Mouse (Mus musculus): ENCODE measurements at regions not wholly inside any gene's neighbourhood (a gene's known extent, or its start where the extent isn't known, plus 50 kb on each side); places are given as distances from the start of the nearest gene placed in this dataset.

DNA sequence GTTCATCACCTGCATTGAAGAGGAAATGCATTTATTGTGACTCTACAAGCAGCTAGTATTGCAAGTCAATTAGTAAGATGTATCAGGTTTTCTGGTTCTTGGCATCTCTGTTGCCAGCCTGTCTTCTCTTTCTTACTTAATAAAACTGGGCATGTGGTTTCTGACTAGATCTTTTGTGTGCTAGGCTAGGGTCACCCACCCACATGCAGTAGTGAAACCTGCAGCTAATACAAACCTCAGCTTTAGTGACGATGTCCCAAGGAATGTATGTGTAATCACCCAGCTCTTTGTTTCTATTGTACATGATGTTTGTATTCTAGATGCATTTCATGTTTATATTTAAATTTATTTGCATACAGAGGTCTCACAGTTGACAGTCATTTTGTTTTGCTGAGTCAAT, 1526.7 kb downstream of the 4930444P10Rik start:
- no peak overlapping the region for H3K4me2 ChIP-seq (ENCODE audit: low read depth, low read length)
- ATAC-seq = no peak

More for the DNA sequence above, 1526.7 kb downstream of the 4930444P10Rik start:
- Histone ChIP-seq H3K4me3 (ENCODE audit: low read length) (no peak overlapping the region), H3K27me3 (ENCODE audit: insufficient read depth, low read length) (no peaks in the 10 kb centered on the region), H3K36me3 (ENCODE audit: insufficient read depth, low read length) (no peaks in the 10 kb centered on the region), H3K9ac (replicated peaks; ENCODE audit: low read length) (no peak overlapping the region), H3K4me1 (ENCODE audit: insufficient read depth, low read length) (no peaks in the 10 kb centered on the region), H3K9me3 (ENCODE audit: low read length) (no peaks in the 10 kb centered on the region), H3K27ac (no peak overlapping the region)
- WGBS = 65% methylated on average over 1 of the region's 1 CpGs
- DNase-seq (ENCODE audit: low spot score) = no peak
- no peak for TF ChIP-seq CTCF (IDR thresholded peaks at IDR 0.05; ENCODE audit: low read depth)

All from hindbrain, postnatal 0 days (tissue).